Mouse (Mus musculus) T-helper 17 cell (primary cell): ENCODE data around the gene Rnaseh2a.
"Not testable (repeated sequence)": the region's sequence is repeated elsewhere in the genome, so short reads cannot be mapped to it uniquely, and the experiment has no call there.

Experiments
- in situ Hi-C, 2 experiments: fragments of 300-600 bp; cut with MboI, MseI; formaldehyde crosslinking; loops; 1 replicate in 1 of 2; 2 replicates in 1 of 2; pipeline ENCODE4 v1.15.1; 2025; ENCODE audit warnings: high pct_unique_total_duplicates in 2 of 2

Rnaseh2a gene

GRCm38 (mm10) chr8:84908421-84909161 is 61.0 kb downstream of the Rnaseh2a start, which contains the start of gene Dnase2a:
Dnase2a (plus strand) TSS chr8:84908560.
- in situ Hi-C loops = no loop called here

GRCm38 (mm10) chr8:84907979-84908378 is 61.6 kb downstream of the Rnaseh2a start:
- in situ Hi-C loops = not testable (repeated sequence)

- in situ Hi-C loops = no loop called here
Observed at GRCm38 (mm10) chr8:84907493-84907892, 62.1 kb downstream of the Rnaseh2a start.

GRCm38 (mm10) chr8:84907037-84907436 is 62.5 kb downstream of the Rnaseh2a start:
- in situ Hi-C loops = no loop called here
